Mouse (Mus musculus) left cerebral cortex, adult 8-10 months (tissue): ENCODE results near the gene Galm. TPM values are rescaled to one million over a fixed set of nuclear protein-coding genes. Genes with fewer than 3 reads are reported as not detected.

ENCODE experiments used
- DNase-seq, 2 experiments: peaks; one replicate each; pipeline ENCODE4 v3.0.0; 2022; ENCODE audit warnings: low spot score in 2 of 2
- total RNA-seq, 4 experiments: library from RNA; stranded (reverse); gene quantifications; 2 replicates each; pipeline ENCODE4 v1.2.4; 2022

Galm gene
- 1 to 10 TPM; 2.0 to 5.7 (median 3.9) TPM for total RNA-seq

DNA sequence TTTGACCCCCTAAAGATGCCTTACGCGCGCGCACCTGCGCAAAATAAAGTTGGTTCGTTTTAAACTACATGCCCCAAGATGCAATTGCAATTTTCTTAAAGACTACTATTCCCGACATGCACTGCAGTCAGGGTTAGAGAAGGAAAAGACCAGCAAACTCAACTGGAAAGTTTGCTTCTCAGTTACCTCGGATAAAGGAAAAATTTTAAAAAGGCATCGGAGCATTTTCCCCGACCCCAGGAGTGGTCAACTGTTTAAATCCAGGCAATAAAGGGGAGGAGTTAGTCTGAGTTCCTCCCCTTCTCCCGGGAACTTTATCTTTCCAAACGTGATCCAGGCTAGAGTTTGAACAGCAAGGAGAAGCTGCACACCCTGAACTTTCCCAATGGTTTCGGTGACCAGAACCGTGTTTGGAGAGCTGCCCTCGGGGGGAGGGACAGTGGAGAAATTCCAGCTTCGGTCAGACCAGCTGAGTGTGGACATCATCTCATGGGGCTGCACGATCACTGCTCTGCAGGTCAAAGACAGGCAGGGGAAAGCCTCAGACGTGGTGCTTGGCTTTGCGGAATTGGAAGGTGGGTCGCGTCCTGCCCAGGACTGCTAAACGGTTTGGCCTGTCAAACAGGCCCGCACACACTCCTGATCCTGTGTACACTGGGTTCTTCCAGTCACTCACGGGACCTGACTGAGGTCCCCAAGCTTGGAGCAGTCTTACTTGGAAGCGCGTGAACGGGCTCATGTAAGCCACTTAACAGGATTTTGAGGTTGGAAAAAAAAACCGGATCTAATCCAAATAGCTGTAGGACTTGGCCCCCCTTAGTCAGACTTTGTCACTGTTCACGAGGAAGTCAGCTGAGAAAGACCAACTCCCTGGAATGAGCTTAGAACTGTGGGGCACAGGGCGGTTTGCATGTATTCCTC lies at the start of gene Galm:
Gene Galm (plus strand): TSS at position 141 of the 921 bp plus-strand sequence.
- DNase-seq = peak; percentile 15 to 26

DNA sequence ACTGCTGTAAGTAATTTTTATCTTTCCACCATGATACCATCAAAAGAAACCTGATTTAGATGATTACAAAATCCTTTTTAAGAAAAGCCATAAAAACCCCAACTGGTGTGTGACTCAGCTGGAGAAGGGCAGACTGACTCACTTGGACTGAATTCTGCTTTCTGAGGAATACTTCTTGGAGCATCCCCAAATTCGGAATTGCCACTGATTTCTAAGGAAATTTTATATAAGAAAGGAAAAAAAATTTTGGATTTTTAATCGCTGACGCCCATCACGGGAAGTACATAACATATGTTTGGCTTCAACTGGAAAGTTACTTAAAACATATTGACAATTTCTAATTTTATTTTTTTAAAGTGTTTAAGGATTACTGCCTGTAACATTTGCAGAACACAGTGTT lies 48.5 kb upstream of the Galm start:
- peak in 1 of 2 experiments; percentile 34 for DNase-seq

DNA sequence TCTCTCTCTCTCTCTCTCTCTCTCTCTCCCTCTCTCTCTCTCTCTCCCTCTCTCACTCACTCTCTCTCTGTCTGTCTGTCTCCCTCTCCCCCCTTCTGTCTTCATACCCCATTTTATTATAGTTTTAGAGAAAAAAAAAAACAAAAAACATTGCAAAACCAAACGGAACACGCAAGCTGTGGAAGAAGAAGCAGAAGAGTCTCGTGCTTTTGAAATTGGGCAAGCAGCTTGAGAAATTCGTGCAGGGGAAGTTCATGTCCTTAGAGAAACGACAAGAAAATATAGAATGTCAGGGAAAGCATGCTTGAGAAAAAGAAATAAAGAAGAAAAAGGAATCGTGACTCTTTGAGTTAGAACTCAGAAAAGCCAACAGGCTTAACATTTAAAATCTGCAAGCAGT lies 44.0 kb upstream of the Galm start:
- DNase-seq = no peak

DNA sequence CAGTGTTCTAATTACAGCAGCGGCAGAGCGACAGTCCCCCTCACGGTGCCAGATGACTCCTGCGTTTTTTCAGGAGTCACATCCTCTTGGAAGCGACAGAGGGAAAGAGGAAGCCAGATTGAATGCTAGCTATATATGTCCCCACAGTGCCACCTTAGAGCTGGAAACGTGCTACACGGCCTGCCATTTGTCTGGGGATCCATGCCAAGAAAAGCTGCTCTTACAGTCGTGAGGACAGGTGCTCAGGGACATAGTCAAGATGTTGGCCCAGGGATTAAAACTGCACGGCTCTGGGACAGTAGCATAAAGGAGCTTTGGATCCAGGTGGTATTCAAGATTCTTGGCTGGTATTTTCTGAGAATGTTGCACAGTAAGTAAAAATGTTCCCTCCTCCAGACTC lies 42.8 kb upstream of the Galm start:
- DNase-seq = peak in 1 of 2 experiments; percentile 86

DNA sequence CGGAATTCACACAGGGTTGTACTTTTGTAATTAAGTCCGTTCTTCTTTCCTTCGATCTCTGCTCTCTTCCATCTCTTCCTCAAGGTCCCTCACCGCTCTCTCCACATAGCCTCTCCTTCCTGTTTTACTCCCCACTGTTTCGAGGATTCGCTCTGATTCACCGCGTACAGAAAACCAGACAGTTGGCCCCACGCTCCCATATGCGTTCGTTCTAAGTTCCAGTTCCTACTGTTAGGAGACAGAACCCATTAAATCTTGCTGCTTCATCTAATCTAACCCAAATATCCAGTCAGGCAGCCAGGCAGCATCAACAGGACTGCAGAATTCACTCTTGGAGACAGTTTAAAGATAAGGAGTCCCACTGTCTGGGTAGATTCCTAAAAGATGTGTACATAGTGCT lies 40.7 kb upstream of the Galm start:
- DNase-seq = no peak

DNA sequence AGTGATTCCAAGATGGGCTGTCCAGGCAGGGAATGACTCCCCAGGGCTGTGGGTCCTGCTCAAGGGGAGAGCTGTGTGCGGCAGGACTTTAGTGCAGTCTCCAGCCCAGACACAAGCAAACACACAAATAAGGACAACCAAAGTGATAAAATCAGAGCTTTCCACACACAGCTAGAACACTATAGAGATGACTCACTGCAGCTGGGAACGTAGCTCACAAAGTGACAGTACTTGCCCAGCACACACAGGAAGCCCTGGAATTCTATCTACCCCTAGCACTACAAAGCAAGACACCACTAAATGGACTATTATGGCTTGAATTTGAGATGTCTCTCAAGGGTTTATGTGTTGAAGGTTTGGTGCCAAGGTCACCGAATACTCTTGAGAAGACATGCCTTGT lies 39.1 kb upstream of the Galm start:
- no peak for DNase-seq

DNA sequence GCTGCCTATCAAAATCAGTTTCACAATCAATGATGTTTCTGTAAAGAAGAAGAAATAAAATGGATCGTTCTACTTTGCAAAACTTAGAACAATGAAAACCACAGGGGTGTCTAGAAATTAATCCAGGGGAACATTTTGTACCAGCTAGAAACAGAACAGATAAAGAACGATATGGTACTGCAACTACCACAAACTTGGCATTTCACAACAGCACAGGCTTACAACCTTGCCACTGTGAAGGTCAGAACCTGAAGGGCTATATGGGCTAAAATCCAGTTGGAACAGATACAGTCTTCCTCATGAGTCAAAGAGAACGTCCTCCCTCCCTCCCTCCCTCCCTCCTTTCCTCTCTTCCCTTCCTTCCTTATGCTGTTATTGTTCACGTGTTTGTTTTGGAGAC lies 36.7 kb upstream of the Galm start:
- no peak for DNase-seq

DNA sequence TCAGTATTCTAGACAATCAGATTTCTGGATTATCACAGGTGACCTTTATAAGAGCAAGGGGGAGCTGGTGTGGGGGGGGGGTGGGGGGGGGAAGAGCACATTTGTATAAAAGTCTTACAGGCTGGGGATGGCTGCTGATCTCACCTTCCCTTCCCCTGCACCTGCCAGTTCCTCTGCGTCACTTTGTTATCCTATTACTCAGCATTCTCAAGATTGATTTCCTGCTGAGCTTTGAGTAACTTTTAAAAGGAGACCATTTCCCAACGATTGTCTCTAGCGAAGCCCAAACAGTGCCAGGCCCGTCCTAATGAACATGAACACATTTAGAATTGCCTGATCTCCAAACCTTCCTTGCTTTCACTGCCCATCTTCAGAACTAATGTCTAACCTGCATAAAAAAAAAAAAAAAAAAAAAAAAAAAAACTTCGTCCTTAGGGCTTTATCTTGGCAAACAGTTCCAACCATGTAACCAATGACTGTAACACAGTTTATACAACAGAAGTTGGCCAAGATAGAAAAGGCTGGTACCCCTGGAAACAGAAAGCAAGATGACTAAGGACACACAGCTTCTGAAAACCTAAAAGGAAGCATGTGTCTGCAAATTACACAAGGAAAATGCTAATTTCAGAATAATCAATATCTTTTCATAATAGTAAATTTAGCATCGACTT lies 35.3 kb upstream of the Galm start:
- DNase-seq = no peak

DNA sequence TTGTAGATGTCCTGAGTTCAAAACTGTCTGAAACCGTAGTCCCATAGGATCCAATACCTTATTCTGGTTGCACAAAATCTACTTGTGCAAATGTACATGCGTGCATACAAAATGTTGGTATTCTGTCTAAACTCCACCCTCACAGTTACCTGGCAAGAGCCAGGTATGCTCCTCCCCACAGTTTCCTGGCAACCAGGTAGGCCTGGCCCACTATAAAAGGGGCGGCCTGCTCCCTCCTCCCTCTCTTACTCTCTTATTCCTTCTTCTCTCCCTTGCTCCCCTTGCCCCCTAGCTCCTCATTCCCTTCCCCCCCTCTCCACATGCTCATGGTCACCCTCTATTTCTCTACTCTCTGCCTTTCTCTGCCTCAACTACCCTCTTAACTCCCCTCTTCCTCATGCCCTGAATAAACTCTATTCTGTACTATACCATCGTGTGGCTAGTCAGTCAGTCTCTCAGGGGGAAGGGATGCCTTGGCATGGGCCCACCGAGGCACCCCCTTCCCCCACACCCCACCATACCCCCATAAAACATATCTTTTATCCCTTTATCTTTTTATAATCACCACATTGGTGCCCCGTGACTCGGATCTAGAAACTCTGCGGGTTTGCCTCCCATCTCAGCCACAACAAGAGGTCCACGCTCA lies 31.9 kb upstream of the Galm start:
- no peak for DNase-seq

DNA sequence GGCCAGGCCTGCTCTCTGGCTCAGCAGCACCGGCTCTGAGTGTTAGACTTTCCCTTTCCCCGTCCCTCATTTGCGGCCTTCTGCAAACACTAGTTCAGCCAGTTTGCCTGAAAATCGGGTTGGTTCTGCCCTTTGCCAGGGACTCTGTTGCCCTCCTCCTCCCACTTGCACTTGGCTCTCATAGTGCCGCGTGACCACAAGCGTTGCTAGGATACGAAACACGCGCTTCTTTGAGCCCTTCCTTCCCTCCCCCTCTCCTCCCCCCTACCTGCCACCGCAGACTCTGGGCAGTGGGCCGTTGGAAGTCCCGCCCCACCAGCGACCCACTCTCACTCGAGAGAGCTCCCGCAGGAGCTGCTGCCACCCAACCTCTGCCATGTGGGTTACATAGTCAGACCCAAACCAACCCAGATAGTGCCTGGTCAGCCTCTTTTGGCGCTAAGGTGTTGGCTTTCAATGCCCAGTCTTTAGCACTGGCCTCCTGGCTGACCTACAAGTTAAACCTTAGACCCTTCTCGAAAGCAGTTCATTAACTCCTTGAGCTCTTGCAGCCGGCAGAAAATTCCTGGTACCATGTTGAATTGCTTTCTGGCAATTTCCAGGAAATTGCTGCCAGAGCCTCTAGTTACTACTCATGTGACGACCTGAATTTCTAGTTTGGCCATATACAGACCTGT lies 31.1 kb upstream of the Galm start:
- DNase-seq = peak in 1 of 2 experiments; percentile 41

DNA sequence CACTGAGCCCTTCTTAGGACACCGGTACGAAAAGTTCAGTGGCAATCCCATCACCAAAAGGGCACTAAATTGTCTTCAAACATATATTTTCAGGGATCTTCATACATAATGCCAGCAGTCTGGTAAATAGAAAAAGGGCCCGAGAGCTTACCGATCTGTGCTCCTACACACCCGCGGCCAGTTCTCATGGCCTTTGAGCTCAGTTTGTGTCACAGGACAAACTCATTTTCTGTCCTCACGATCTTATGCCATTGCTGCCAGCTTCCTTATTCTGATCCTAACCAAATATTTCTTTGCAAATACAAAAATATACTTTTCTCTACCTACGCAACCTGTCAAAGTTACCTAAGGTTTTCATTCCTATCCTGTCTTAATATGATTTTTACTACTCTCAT lies 30.6 kb upstream of the Galm start:
- no peak for DNase-seq

DNA sequence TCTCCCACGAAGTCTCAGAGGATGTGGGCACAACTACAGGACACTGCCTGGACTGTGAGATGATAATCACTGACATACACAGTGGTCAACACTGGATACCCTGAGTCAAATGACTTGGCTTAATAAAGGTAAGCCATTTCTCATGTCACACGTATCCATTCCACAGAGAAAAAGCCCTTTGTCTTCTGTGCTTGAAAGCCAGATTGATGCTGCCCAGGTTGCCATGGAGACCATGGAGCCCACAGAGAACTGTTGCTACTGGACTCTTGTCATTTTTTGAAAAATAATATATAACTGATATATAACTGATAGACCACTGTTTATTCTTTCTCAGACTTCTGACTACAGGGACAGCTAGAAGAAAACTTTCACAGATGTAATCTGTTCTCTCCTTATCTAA lies 30.1 kb upstream of the Galm start:
- DNase-seq = no peak

DNA sequence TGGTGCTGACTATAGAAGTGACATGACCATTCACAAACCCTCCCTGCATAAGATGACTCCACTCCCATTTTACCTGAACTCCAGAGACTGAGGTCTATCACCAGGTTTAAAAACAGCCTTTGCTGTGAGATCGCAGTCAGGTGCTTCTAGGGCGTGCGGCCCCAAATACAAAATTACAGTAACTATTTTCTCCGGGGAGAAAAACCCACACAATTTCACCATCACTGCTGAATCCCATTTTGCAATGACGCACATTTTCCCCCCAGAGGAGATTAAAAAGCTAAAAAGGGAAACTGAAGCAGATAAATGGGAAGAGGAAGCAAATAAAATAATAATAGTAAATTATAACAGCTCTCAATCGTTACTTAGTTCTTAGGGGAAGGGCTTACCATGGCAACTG lies 27.4 kb upstream of the Galm start:
- DNase-seq = no peak

DNA sequence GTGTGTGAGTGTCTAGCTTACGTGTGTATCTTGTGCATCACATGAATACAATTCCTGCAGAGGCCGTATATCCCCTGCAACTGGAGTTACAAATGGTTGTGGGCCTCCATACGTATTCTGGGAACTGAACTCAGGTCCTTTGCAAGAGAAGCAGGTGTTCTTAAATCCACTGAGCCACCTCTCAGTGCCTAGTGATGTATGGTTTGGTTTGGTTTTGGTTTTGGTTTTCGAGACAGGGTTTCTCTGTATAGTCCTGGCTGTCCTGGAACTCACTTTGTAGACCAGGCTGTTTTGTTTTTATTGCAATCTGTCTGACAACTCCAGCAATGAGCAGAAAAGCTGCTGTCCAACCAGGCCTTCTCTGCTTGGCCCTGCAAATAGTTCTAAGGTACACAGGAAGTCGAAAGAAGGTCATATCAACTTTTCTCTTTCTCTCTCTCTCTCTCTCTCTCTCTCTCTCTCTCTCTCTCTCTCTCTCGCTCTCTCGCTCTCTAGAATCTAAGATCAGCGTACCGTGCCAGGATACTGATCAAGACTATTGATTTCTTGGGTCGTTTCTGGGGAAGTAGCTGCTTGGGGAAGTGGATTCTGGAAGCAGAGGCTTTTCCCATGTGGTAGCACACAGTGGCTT lies 21.8 kb upstream of the Galm start:
- DNase-seq = no peak

DNA sequence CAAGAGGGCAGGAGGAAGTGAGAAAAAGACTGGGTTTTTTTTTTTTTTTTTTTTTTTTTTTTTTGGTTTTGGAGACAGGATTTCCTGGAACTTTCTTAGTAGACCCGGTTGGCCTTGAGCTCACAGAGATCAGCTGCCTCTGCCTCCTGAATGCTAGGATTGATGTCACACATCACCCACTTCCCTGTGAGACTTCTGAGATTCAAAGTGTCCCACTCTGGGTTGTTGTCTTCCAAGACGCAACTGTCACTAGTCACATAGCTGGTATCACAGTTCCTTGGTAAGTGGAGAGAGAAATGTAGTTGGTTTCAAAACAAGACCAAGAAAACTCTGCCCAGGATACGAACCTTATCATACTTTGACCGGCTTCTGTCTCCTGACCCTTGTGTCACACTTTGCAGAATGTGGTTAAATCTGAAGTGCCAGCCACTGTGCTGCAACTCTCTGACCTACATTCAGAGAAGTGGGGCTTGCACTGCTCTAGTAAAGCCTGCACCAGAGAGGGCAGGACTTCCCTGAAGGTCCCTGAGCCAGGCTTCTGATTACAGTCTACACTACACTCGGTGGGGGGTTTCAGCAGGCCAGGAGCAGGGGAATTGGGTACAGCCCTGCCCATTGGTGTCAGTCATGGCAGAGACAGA lies 14.5 kb upstream of the Galm start:
- DNase-seq = no peak

DNA sequence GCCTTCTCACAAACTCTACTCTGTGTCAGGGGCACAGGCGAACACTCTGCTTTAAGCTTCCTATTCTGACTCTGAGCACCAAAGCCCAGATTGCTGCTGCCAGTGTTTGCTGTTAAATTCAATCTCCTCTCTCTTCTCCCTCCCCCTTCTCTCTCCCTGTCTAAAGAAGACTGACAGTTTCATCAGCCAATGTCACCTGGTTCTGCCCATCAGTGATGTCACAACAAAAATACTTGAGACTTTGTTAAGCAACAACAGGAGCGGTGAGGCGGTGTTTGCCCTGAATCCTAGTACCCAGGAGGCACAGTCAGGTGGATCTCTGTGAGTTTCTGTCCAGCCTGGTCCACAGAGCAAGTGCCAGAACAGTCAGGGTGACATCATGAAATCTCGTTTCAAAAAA lies 13.8 kb upstream of the Galm start:
- DNase-seq = no peak

DNA sequence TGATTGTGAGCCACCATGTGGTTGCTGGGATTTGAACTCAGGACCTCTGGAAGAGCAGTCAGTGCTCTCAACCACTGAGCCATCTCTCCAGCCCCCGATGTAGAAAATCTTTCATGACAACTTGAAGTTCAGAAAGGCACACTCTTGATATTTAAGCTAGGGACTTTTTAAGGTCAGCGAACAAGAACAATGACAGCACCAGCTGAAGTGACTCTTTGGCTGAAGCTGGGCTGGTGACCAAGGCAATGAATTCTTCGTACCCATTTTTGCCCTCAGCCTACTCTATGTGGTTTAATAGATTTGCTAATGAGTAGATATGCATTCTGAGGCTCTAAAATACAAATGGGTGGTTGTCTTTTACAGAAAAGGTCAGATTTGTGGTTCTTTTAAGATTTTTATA lies 6.9 kb upstream of the Galm start:
- no peak for DNase-seq

DNA sequence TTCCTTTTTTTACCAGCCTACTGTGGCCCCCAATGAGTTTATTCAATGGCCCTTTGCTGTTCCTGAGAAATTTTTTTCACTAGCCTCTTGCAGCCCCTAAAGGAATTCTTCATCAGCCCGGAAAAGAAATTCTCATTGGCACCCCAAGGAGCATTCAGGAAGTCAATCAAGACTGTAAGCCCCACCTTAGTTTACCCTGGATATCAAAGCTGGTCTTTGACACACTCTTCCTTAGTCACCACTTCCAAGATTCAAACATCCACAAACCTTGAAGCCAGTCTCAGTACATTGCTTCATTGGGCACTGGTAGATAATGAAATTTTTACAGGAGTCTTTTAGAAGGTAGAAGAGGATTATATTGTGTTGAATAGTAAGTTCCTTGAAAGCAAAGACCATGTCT lies 5.4 kb upstream of the Galm start:
- DNase-seq = no peak

DNA sequence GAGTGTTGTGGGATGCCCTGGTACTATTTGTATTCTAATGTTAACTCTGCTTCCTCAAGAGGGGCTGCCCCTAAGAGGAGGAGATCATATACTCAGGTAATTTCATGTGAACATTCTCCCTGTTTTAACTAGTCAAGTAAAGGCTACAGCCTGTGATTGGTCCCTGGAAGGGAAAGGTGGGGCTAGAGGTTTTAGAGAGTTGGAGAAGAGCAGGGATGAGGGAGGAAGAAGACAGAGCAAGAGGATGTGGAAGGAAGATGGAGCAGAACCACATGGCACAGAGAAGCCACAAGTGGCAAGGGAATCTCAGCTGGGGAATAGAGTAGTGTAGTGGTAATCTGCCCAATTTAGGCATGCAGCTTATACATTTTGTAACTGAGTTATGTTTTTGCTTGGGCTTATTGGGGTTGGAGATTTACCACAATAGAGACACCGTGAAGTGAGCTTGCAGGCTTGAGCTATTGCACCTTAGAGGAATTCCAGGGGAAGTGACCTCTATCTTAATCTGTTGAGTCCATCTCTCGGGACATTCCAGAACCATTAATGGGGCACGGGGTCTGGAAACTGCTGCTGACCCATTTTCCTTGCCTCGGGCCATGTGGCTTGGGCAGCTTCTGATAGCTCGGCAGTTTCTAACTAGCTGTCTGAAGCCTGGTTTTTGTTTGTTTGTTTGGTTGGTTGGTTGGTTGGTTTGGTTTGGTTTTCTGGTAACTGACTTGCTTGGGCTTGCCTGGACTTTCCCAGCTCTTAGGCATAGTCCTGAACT lies 2.1 kb upstream of the Galm start:
- DNase-seq = no peak

DNA sequence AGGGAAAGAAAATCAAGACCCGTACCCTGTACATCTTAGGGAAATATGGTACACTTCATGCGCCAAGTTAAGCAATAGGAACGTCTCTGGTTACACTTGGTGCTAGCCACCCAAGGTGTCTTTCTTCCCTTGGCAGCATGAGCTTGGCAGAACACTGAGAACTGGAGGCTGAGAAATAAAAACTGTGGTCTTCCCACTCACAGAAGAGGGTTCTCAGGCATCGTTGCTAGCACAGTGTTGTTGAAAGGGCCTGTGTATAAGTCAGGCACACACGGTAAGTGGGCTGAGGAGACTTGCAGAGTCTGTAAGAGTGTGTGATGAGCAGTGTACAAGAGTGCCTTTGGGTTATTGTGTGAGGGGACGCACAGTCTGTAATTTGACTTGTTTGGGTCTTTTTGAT lies 1.1 kb upstream of the Galm start:
- DNase-seq = peak in 1 of 2 experiments; percentile 47
